Mouse (Mus musculus) myocyte (in vitro differentiated cells): Measurements from ENCODE around the gene Mapk8ip3. TPM values are rescaled to one million over a fixed set of nuclear protein-coding genes. Genes with fewer than 3 reads are reported as not detected.

Source experiments
- H3K27me3 ChIP-seq: one replicate; pipeline ENCODE4 v1.6.1; 2011; ENCODE audit not compliant: control insufficient read depth, insufficient read depth, insufficient read length
- H3K36me3 ChIP-seq: one replicate; pipeline ENCODE4 v1.6.1; 2011; ENCODE audit not compliant: control insufficient read depth, insufficient read depth
- H3K4me2 ChIP-seq: one replicate; pipeline ENCODE4 v1.6.1; 2011; ENCODE audit warnings: low read depth, control low read depth
- H3K4me3 ChIP-seq: one replicate; pipeline ENCODE4 v1.5.1; 2011; ENCODE audit warnings: mild to moderate bottlenecking, control low read depth, moderate library complexity
- H3K79me2 ChIP-seq: one replicate; pipeline ENCODE4 v1.6.1; 2011; ENCODE audit not compliant: control insufficient read depth, insufficient read depth
- H3ac ChIP-seq: one replicate; pipeline ENCODE4 v1.6.1; 2011; ENCODE audit not compliant: control insufficient read depth, insufficient read length
- CEBPB ChIP-seq: IDR thresholded peaks from 2 replicates; pipeline ENCODE4 v1.6.1; 2011; ENCODE audit warnings: mild to moderate bottlenecking, moderate library complexity; ENCODE audit not compliant: poor library complexity, insufficient read depth, severe bottlenecking
- E2F4 ChIP-seq: IDR thresholded peaks from one replicate; pipeline ENCODE4 v1.6.1; 2011; ENCODE audit warnings: mild to moderate bottlenecking, control low read depth, moderate library complexity; ENCODE audit not compliant: insufficient read depth
- MAX ChIP-seq: IDR thresholded peaks from one replicate; pipeline ENCODE4 v1.6.1; 2011; ENCODE audit warnings: low read depth, mild to moderate bottlenecking, control low read depth
- MYOD1 ChIP-seq, 3 experiments: IDR thresholded peaks; one replicate each; pipeline ENCODE4 v1.6.1; 2011; ENCODE audit warnings: control low read depth in 2 of 3, low read depth in 2 of 3, mild to moderate bottlenecking in 2 of 3, moderate library complexity in 1 of 3; ENCODE audit not compliant: insufficient read length in 2 of 3, control insufficient read depth in 1 of 3
- MYOG ChIP-seq, 3 experiments: IDR thresholded peaks; one replicate each; pipeline ENCODE4 v1.6.1; 2011; ENCODE audit warnings: control low read depth in 2 of 3, low read depth in 2 of 3, mild to moderate bottlenecking in 2 of 3; ENCODE audit not compliant: insufficient read length in 2 of 3, control insufficient read depth in 1 of 3, insufficient read depth in 1 of 3
- POLR2A ChIP-seq: IDR thresholded peaks from one replicate; pipeline ENCODE4 v1.6.1; 2011; ENCODE audit warnings: low read depth, mild to moderate bottlenecking, control low read depth, moderate library complexity; ENCODE audit not compliant: insufficient read length
- POLR2AphosphoS2 ChIP-seq: IDR thresholded peaks from one replicate; pipeline ENCODE4 v1.6.1; 2011; ENCODE audit warnings: low read depth, control low read depth; ENCODE audit not compliant: insufficient read length
- REST ChIP-seq: IDR thresholded peaks from one replicate; pipeline ENCODE4 v1.6.1; 2011; ENCODE audit warnings: mild to moderate bottlenecking, control low read depth, moderate library complexity; ENCODE audit not compliant: insufficient read depth, insufficient read length
- SRF ChIP-seq: IDR thresholded peaks from one replicate; pipeline ENCODE4 v1.6.1; 2011; ENCODE audit warnings: low read depth; ENCODE audit not compliant: control insufficient read depth, insufficient read length
- TCF12 ChIP-seq: IDR thresholded peaks from one replicate; pipeline ENCODE4 v1.6.1; 2011; ENCODE audit warnings: mild to moderate bottlenecking, control low read depth; ENCODE audit not compliant: poor library complexity, insufficient read depth, severe bottlenecking
- TCF3 ChIP-seq: IDR thresholded peaks from one replicate; pipeline ENCODE4 v1.6.1; 2011; ENCODE audit warnings: low read depth, control low read depth; ENCODE audit not compliant: insufficient read length
- USF1 ChIP-seq: IDR thresholded peaks from one replicate; pipeline ENCODE4 v1.6.1; 2011; ENCODE audit warnings: low read depth, mild to moderate bottlenecking, control low read depth, moderate library complexity
- polyA plus RNA-seq: library from polyadenylated mRNA; unstranded; fragments of >200 nt; fragmentation: generic; extraction: Trizol; gene quantifications from one replicate; pipeline ENCODE4 v1.2.1, GENCODE M21; 2012; ENCODE audit warnings: missing spikeins

Gene Mapk8ip3
- polyA plus RNA-seq, 1 experiment: 47.6 TPM

DNA sequence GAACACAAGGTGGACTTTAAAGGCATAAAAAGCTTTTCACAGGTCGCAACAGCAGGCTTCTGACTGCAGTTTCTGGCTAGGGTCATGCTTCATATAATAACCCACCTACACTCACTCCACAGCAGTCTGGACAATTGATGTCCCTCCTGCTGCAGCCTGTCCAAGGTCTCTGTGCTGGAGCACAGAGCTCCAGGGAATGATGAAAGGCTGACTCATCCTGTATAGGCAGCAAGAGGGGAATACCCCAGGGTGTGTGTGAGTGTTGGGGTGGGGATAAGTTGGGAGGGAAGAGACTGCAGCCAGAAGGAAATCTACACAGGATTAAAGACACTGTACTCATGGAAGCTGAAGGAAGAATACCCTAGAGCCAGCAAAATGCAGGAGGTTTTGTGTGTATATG lies 7.3 kb downstream of the Mapk8ip3 start:
- H3K36me3 ChIP-seq: peaks cover 26% of the 10 kb centered on the region
- TF ChIP-seq CEBPB: no peak
- TF ChIP-seq TCF3: no peak
- TF ChIP-seq USF1: no peak
- TF ChIP-seq MYOG (IDR thresholded peaks at IDR 0.05; ENCODE audit: control insufficient read depth in 1 of 3, insufficient read depth in 1 of 3, insufficient read length in 2 of 3, low read depth in 2 of 3): no peak
- TF ChIP-seq POLR2A: no peak
- TF ChIP-seq MAX: no peak
- no peak for TF ChIP-seq POLR2AphosphoS2
- TF ChIP-seq REST: no peak
- no peak for TF ChIP-seq SRF
- TF ChIP-seq E2F4: no peak

DNA sequence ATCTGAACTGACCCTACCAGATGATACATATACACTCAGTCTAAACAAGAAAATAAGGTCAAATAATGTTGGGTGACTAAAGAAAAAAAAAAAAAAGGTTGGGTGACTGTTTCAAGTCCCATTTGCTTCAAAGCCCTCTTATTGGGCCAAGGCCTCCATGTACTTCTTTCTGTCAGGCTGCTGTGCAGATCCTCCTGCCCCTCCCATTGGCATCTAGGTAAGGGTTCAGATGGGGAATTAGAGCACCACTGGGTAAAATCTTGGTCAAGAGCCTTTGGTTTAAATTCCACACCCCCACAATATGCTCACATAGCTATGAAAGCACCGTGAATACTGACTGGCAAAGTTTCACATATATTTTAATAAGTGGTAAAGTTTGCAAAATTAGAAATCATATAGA lies 13.5 kb downstream of the Mapk8ip3 start:
- no peak for TF ChIP-seq E2F4
- H3K36me3 ChIP-seq: peaks cover 79% of the 10 kb centered on the region
- H3K4me2 ChIP-seq: no peak overlapping the region
- H3K79me2 ChIP-seq: peaks cover 39% of the 10 kb centered on the region
- H3K4me3 ChIP-seq: no peak overlapping the region
- H3ac ChIP-seq: no peak overlapping the region
- H3K27me3 ChIP-seq: no peaks in the 10 kb centered on the region

More for the DNA sequence above, 7.3 kb downstream of the Mapk8ip3 start:
- H3K4me3 ChIP-seq: no peak overlapping the region
- no peaks in the 10 kb centered on the region for H3K27me3 ChIP-seq
- H3K4me2 ChIP-seq: peak overlapping the region; percentile 70
- no peak overlapping the region for H3ac ChIP-seq
- H3K79me2 ChIP-seq: peaks cover 85% of the 10 kb centered on the region

DNA sequence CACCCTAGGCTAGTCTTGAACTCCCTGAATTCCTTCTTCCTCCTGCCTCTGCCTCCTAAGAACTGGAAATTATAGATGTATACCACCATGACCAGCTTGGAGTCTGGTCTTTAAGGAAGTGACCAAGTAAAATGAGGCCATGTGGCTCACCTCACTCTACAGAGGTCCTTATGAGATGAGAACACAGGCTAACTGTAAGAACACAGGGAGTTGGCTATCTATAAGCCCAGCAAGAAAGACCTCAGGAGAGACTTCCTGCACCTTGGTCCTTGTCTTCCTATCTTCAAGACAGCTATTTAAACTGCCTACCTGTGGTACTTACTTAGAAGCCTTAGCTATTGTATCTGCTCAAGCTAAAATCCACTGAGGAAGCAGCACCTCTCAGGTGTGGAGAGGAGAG lies 22.8 kb downstream of the Mapk8ip3 start:
- no peak for TF ChIP-seq E2F4
- no peak for TF ChIP-seq SRF
- no peak for TF ChIP-seq USF1
- TF ChIP-seq CEBPB: no peak
- Histone ChIP-seq H3K4me2 (no peak overlapping the region), H3K27me3 (no peaks in the 10 kb centered on the region), H3K79me2 (no peaks in the 10 kb centered on the region), H3K36me3 (peaks cover 73% of the 10 kb centered on the region), H3K4me3 (no peak overlapping the region), H3ac (no peak overlapping the region)

DNA sequence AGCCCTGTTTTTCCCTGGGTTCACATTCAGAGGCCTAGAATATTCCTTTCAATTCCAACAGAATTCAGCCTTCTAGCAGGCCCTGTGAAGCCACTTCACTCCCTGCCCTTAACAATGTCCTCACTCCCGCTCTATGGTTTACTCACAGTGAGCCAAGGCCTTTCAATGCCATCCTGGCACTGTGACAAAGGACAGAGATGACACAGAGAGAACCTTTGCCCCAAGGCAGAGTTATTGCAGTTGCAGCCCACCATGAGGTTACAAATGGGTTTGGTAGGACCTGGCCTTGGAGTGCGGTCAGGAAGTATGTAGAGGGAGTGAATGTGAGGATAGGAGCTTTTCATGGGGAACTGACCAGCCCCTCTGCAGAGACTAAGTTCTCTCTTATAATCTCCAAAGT lies 29.2 kb downstream of the Mapk8ip3 start:
- no peak for TF ChIP-seq TCF3
- TF ChIP-seq MYOG (IDR thresholded peaks at IDR 0.05; ENCODE audit: control insufficient read depth in 1 of 3, insufficient read depth in 1 of 3, insufficient read length in 2 of 3, low read depth in 2 of 3): no peak
- TF ChIP-seq POLR2AphosphoS2: no peak
- TF ChIP-seq MYOD1 (IDR thresholded peaks at IDR 0.05; ENCODE audit: control insufficient read depth in 1 of 3, insufficient read length in 2 of 3, low read depth in 2 of 3): no peak
- no peak for TF ChIP-seq TCF12
- no peak for TF ChIP-seq POLR2A
- no peak for TF ChIP-seq E2F4
- TF ChIP-seq REST: no peak
- no peak for TF ChIP-seq USF1
- TF ChIP-seq SRF: no peak
- TF ChIP-seq MAX: no peak
- TF ChIP-seq CEBPB: no peak
- H3K4me3 ChIP-seq: no peak overlapping the region
- no peaks in the 10 kb centered on the region for H3K79me2 ChIP-seq
- H3ac ChIP-seq: no peak overlapping the region
- no peak overlapping the region for H3K4me2 ChIP-seq
- H3K36me3 ChIP-seq: peaks cover 43% of the 10 kb centered on the region
- no peaks in the 10 kb centered on the region for H3K27me3 ChIP-seq

DNA sequence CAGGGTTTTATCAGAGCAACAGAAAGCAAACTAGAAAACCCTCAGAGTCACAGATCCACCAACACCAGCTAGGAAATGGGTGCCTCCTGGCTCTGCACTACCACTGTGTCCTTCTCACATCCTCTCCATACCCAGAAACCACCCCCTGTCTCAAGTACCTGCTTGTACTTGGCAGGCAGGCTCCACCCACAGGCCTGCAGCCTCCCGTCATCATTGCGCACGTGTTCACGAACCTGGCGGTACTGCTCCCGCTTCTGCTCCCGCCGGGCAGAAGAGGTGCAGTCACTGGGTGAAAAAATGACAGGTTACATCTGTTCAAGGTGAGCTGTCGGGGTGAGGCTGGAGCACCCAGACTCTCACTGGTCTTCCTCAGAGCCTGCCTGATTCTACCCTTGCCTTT lies 33.0 kb downstream of the Mapk8ip3 start:
- TF ChIP-seq POLR2AphosphoS2: peak; percentile 50
- no peak for TF ChIP-seq USF1
- Histone ChIP-seq H3K36me3 (peaks cover 39% of the 10 kb centered on the region), H3K79me2 (no peaks in the 10 kb centered on the region), H3K4me2 (no peak overlapping the region), H3K27me3 (no peaks in the 10 kb centered on the region), H3ac (no peak overlapping the region), H3K4me3 (no peak overlapping the region)

DNA sequence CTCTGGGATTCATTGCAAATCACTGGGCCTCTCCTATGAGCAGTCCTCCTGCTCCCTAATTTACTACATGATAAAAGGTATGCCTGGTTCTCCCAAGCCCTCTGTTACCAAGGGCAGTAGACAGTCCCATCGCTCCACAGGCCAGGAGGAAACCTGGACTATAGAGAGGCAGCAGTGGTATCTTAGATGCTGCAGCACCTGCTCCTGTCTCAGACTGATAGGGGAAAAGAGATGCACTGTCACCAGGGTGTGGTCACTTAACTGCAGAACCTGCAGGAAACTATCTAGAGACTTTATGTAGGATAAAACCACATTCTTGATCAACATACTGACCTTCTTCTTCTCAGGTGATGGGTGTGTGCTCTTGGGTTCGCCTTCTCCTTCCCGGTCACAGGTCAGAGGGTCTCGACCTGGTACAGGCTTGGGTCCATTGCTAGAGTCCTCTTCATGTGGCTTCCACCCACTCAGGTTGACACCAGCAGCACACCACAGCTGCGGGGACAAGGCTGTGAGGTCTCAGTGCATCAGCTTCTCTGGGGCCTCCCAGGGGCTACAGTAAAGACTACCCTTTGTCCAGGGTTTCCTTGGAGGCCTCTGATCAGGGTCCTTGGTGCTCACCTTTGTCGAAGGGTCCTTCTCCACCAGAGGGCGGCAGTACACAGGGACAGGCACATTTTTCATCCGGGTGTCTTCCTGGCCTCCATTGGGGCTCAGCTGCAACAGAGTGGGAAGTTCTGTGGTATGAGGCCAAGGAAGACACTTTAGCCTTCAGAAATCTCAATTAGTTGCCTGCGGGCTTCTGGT lies 33.9 kb downstream of the Mapk8ip3 start:
- Histone ChIP-seq H3K36me3 (peaks cover 35% of the 10 kb centered on the region), H3K4me3 (no peak overlapping the region), H3K79me2 (no peaks in the 10 kb centered on the region), H3K4me2 (no peak overlapping the region), H3K27me3 (no peaks in the 10 kb centered on the region), H3ac (no peak overlapping the region)
- TF ChIP-seq SRF (no peak), CEBPB (no peak), POLR2A (no peak), POLR2AphosphoS2 (no peak), TCF3 (no peak), E2F4 (no peak), USF1 (no peak), MAX (no peak), TCF12 (no peak), REST (no peak), MYOG (IDR thresholded peaks at IDR 0.05; ENCODE audit: control insufficient read depth in 1 of 3, insufficient read depth in 1 of 3, insufficient read length in 2 of 3, low read depth in 2 of 3) (no peak), MYOD1 (IDR thresholded peaks at IDR 0.05; ENCODE audit: control insufficient read depth in 1 of 3, insufficient read length in 2 of 3, low read depth in 2 of 3) (no peak)
